Mouse (Mus musculus) left cerebral cortex, adult 2 months (tissue): ENCODE data around the gene Cd200r1. TPM values are rescaled to one million over a fixed set of nuclear protein-coding genes. Genes with fewer than 3 reads are reported as not detected.

Source experiments
- DNase-seq, 2 experiments: peaks; one replicate each; pipeline ENCODE4 v3.0.0; 2021 to 2022; ENCODE audit warnings: low spot score in 2 of 2, mixed read lengths in 1 of 2; ENCODE audit errors: extremely low spot score in 1 of 2
- H3K27ac ChIP-seq: fragments of 200-600 bp; 2 replicates; pipeline ENCODE4 v1.8.1; 2022
- H3K4me3 ChIP-seq: fragments of 200-600 bp; 2 replicates; pipeline ENCODE4 v1.8.1; 2022
- CTCF ChIP-seq: fragments of 200-600 bp; IDR thresholded peaks from 2 replicates; pipeline ENCODE4 v1.8.1; 2022; ENCODE audit warnings: antibody characterized with exemption, mild to moderate bottlenecking, moderate library complexity
- intact Hi-C: fragments of 180-260 bp; cut with DNase I; formaldehyde crosslinking; loops from one replicate; pipeline ENCODE4 v1.15.1; 2025
- long read RNA-seq, 2 experiments: library from polyadenylated mRNA; stranded (forward); transcript quantifications; one replicate each; pipeline ENCODE4 v2.0.0; 2021; ENCODE audit warnings: borderline mapping rate in 2 of 2
- total RNA-seq, 2 experiments: library from RNA; stranded (reverse); gene quantifications; 2 replicates each; pipeline ENCODE4 v1.2.3; 2021

The Cd200r1 gene
- 1 to 10 TPM; 1.0 to 1.1 TPM for total RNA-seq
- long read RNA-seq, experiment 1 = 0 reads
- long read RNA-seq, experiment 2 = 0 reads

DNA sequence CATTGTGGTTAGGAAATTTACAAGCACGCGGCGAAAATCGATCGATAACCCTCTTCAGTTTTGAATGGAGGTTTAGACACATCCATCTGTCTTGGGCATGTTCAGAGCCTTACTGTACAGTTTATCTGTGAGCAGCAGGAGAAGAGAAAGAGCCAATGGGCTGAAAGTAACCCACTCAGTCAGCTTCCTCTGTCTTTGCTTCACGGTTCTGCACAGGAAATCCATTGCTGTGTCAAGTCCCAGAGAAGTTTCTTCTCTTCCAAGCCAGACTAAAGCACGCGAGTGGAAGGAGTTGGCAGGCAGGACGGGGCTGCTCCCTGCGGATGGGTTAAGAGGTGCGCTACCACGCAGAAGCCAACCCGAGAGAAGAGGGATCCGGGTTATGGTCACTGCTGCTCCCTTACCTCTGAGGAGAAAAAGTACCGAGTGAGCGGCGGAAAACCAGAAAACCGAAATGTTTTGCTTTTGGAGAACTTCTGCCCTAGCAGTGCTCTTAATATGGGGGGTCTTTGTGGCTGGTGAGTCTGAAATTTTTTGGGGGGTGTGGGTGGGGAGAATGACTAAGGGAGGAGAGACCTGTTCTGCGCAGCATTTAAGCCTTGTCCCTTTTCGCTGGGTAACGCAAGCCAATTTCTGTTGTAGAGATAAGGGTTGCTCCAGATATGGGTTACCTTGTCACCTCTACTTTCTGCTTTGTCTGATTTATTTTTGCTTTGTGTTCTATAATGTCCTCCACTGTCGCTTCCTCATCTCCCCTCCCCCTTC is at the start of gene Cd200r1:
Gene Cd200r1, plus strand, starts transcription at position 182 of the 765 bp plus-strand sequence.
- intact Hi-C loops = loop anchor here (2.0 to 10.0 kb wide), 3 partner anchors 257 to 359 kb away; partner anchors contain the start of gene Ccdc80
- DNase-seq = no peak
- H3K4me3 ChIP-seq = peak within 1 kb of the TSS; percentile 4
- no peak within 1 kb of the TSS; the same call in 1 of the 2 replicates for H3K27ac ChIP-seq
- TF ChIP-seq CTCF = no peak

GRCm38 (mm10) chr16:44716305-44717140 is 49.0 kb upstream of the Cd200r1 start:
- intact Hi-C loops = loop anchor here (10.0 kb wide), 1 partner anchor 232 kb away; no protein-coding TSS in a partner anchor
- peak overlapping the region; percentile 9 for H3K27ac ChIP-seq
- H3K4me3 ChIP-seq = no peak overlapping the region
- TF ChIP-seq CTCF = peak; percentile 80
- DNase-seq = no peak

- no peak overlapping the region for H3K4me3 ChIP-seq
- TF ChIP-seq CTCF = no peak
- intact Hi-C loops = loop anchor here (10.0 kb wide), 1 partner anchor 232 kb away; no protein-coding TSS in a partner anchor
- peak overlapping the region; percentile 9; the same call in 1 of the 2 replicates for H3K27ac ChIP-seq
- DNase-seq = no peak
Observed at GRCm38 (mm10) chr16:44717141-44717634, 48.3 kb upstream of the Cd200r1 start.

DNA sequence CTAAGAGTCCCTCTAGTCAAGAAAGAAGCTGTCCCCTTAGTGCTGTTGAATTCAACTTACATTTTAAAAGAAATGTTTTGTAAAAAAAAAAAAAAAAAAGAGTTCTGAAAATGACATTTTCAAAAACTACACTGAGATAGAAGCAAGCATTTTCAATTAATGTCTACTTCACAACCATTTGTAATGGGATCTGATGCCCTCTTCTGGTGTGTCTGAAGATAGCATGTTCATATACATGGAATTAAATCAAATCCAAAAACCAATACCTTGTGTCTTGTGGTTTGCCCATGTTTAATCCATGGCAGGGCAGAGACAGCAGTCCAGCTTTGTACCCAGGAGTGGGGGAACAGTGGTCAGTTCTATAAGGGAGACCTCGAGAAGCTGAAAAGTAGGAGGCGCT is 47.7 kb upstream of the Cd200r1 start:
- peak; percentile 58 for TF ChIP-seq CTCF
- DNase-seq = no peak
- no peak overlapping the region for H3K4me3 ChIP-seq
- no peak overlapping the region for H3K27ac ChIP-seq
- intact Hi-C loops = loop anchor here (10.0 kb wide), 1 partner anchor 233 kb away; no protein-coding TSS in a partner anchor

- H3K27ac ChIP-seq = no peak overlapping the region
- intact Hi-C loops = loop anchor here (10.0 kb wide), 1 partner anchor 235 kb away; no protein-coding TSS in a partner anchor
Observed at GRCm38 (mm10) chr16:44719349-44719748, 46.2 kb upstream of the Cd200r1 start.

DNA sequence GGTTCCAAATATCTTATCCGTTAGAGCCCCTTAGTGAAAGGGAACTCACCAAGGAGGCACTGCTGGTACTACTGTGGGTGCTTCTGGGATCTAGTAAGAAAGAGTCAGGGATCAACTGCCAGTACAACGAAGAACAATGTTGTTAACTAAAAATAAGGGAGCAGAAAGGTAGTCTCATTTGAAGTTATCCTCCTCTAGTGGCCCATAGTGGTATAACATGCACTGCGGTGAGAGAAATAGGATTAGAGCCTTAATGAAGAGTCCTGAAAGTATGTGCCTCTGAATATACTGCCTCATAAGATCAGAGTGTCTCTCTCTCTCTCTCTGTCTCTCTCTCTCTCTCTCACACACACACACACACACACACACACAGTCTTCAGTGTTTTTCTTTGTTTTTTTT is 45.0 kb upstream of the Cd200r1 start:
- intact Hi-C loops = no loop called here
- no peak for DNase-seq
- H3K27ac ChIP-seq = no peak overlapping the region
- peak; percentile 60 for TF ChIP-seq CTCF
- no peak overlapping the region for H3K4me3 ChIP-seq

More at GRCm38 (mm10) chr16:44719349-44719748, 46.2 kb upstream of the Cd200r1 start:
- no peak for TF ChIP-seq CTCF
- no peak for DNase-seq
- no peak overlapping the region for H3K4me3 ChIP-seq

GRCm38 (mm10) chr16:44722666-44723065 is 42.9 kb upstream of the Cd200r1 start:
- H3K4me3 ChIP-seq = no peak overlapping the region
- DNase-seq = no peak
- intact Hi-C loops = no loop called here
- no peak overlapping the region for H3K27ac ChIP-seq
- no peak for TF ChIP-seq CTCF

- no peak for TF ChIP-seq CTCF
- intact Hi-C loops = loop anchor here (1.0 to 2.0 kb wide), 2 partner anchors 22 to 39 kb away; partner anchors contain the start of gene Gtpbp8
Observed at GRCm38 (mm10) chr16:44724083-44724787, 41.3 kb upstream of the Cd200r1 start, which contains the start of gene Nepro. Nepro (plus strand) TSS chr16:44724301.

DNA sequence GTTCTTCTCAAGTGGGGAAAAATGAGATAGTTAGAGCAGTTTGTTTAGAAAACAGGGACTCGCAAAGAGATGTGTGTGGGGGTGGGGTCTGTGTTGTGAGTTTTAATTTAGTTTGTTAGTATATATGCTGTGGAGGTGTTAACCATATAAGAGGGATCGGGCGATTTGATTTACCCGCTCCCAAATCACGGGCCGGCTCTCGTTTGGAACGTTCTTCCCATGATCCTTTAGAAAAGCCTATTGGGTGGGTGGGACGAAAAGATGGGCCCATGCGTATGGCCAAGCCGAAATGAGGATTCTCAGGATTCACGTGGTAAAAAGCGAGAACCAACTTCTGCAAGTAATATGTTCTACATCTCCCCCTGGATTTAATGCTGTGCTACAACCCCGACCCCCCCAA is 40.7 kb upstream of the Cd200r1 start:
- peak overlapping the region; percentile 95 for H3K27ac ChIP-seq
- intact Hi-C loops = loop anchor here (1.0 to 2.0 kb wide), 4 partner anchors 21 to 399 kb away; partner anchors contain the start of gene Gtpbp8
- no peak for TF ChIP-seq CTCF
- H3K4me3 ChIP-seq = peak overlapping the region; percentile 93
- DNase-seq = peak in 1 of 2 experiments; percentile 36

More at GRCm38 (mm10) chr16:44724083-44724787, 41.3 kb upstream of the Cd200r1 start, which contains the start of gene Nepro:
- Histone ChIP-seq H3K4me3 (peak within 1 kb of the TSS; percentile 93), H3K27ac (peak within 1 kb of the TSS; percentile 95)
- peak; percentile 93 to 96 for DNase-seq

DNA sequence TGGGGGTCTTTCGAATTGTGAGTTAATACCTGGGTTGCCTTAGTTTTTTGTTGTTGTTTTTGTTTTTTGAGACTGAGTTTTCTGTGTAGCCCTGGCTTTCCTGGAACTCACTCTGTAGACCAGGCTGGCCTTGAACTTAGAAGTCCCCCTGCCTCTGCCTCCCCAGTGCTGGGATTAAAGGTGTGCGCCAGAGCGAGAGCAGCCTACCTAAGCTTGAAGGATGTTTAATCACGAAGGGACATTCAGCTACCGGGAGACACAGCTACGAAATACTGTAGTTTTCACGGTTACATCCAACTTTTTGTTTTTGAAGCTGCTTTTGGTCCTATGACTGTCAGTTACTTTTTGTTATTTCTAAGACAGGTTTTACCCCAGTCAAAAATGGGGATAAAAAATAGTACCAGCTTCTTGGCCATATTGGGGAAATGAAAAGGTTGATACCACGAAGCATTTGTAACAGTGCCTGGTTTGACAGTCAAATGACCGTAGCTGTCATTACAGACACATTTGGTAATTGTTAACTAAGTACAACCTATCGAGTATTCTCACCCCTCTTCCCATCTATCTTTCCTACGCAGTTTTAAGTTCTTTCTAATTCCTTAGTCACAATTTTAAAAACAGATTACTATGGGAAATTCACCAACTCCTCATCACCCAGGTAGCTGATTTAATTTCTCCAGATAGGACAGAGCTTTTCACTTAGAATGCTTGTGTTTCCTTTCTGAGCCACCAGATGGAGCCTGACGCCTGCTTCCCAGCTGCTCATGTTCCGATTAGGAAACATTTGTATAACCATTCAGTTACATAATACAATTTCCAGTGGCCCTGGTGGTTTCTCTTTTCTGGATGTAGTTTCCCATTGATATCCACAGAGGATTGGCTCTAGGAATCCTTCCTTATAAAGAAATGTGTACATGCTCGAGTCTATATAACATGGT is 40.0 kb upstream of the Cd200r1 start:
- Histone ChIP-seq H3K4me3 (peak overlapping the region; percentile 93), H3K27ac (peak overlapping the region; percentile 95)
- TF ChIP-seq CTCF = peak; percentile 93
- intact Hi-C loops = loop anchor here (1.0 to 2.0 kb wide), 3 partner anchors 37 to 399 kb away; no protein-coding TSS in a partner anchor
- peak; percentile 74 to 82 for DNase-seq
